Mouse (Mus musculus) liver, embryonic 15.5 days (tissue): ENCODE measurements around the gene Cartpt. TPM values are rescaled to one million over a fixed set of nuclear protein-coding genes. Genes with fewer than 3 reads are reported as not detected.
"Not testable (repeated sequence)": the region's sequence is repeated elsewhere in the genome, so short reads cannot be mapped to it uniquely, and the experiment has no call there.

Source experiments
- ATAC-seq: fragments of 200-750 bp; cut with Nextera tagmentation; 2 replicates; pipeline ENCODE4 v1.8.0; 2017; ENCODE audit warnings: moderate number of reproducible peaks, mild to moderate bottlenecking, moderate library complexity; ENCODE audit not compliant: insufficient read depth
- H3K27ac ChIP-seq: fragments of 300-500 bp; sonication (generic); replicated peaks from 2 replicates; pipeline ENCODE4 v1.5.1; 2015; ENCODE audit warnings: mild to moderate bottlenecking, inconsistent platforms
- H3K27me3 ChIP-seq: fragments of 300-500 bp; sonication (generic); 2 replicates; pipeline ENCODE4 v1.6.1; 2015; ENCODE audit warnings: mild to moderate bottlenecking, inconsistent platforms
- H3K36me3 ChIP-seq: fragments of 300-500 bp; sonication (generic); replicated peaks from 2 replicates; pipeline ENCODE4 v1.6.1; 2015; ENCODE audit warnings: moderate library complexity, mild to moderate bottlenecking, inconsistent platforms
- H3K4me1 ChIP-seq: fragments of 300-500 bp; sonication (generic); replicated peaks from 2 replicates; pipeline ENCODE4 v1.6.1; 2015; ENCODE audit warnings: inconsistent platforms
- H3K4me2 ChIP-seq: fragments of 300-500 bp; sonication (generic); 2 replicates; pipeline ENCODE4 v1.6.1; 2015; ENCODE audit warnings: moderate library complexity, mild to moderate bottlenecking, inconsistent platforms
- H3K4me3 ChIP-seq: fragments of 300-500 bp; sonication (generic); replicated peaks from 2 replicates; pipeline ENCODE4 v1.5.1; 2015; ENCODE audit warnings: mild to moderate bottlenecking, inconsistent platforms
- H3K9ac ChIP-seq: fragments of 300-500 bp; sonication (generic); 2 replicates; pipeline ENCODE4 v1.6.1; 2015; ENCODE audit warnings: moderate library complexity, mild to moderate bottlenecking, inconsistent platforms
- H3K9me3 ChIP-seq: fragments of 300-500 bp; sonication (generic); replicated peaks from 2 replicates; pipeline ENCODE4 v1.6.1; 2016; ENCODE audit warnings: inconsistent platforms
- WGBS: fragments of 180-500 bp; shearing (Covaris S2); methylation state at CpG from one replicate; pipeline ENCODE4 v1.1.7; 2015; ENCODE audit warnings: mixed read lengths; ENCODE audit not compliant: insufficient replicate concordance; 5-methylcytosine and 5-hydroxymethylcytosine counted together
- polyA plus RNA-seq: library from polyadenylated mRNA; unstranded; fragments of >200 nt; fragmentation: Nextera tagmentation; extraction: Ambion mirVana; gene quantifications from 2 replicates; pipeline ENCODE4 v1.2.1, GENCODE M21; 2015

The Cartpt gene
- polyA plus RNA-seq, 1 experiment from 2014 or later = 0.15 TPM

DNA sequence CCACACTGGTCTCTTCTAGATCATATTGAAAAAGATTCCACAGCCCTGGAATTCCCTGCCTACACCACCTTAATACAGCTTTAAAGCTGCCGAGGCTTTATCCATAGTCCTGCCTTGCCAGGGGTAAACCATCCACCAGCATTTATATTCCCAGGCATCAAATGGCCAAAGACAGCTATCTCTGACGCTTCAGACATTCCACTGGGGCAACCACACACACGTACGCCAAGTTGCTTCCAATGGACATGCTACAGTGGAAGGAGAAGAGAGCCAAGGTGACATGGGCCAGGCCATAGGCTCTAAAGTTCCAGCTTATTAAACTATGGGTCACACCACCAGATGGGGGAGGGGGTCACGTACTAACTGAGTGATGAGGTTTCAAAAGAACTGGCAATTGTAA, 45.7 kb downstream of the Cartpt start:
- ATAC-seq = no peak
- Histone ChIP-seq H3K27ac (no peak overlapping the region), H3K27me3 (0 out of 2 replicates have a peak, but pooled peaks cover 3% of the 10 kb centered on the region), H3K9me3 (no peaks in the 10 kb centered on the region), H3K4me2 (no peak overlapping the region), H3K36me3 (no peaks in the 10 kb centered on the region), H3K9ac (no peak overlapping the region), H3K4me1 (no peaks in the 10 kb centered on the region), H3K4me3 (no peak overlapping the region)
- WGBS = 62% methylated on average over 5 of the region's 5 CpGs

DNA sequence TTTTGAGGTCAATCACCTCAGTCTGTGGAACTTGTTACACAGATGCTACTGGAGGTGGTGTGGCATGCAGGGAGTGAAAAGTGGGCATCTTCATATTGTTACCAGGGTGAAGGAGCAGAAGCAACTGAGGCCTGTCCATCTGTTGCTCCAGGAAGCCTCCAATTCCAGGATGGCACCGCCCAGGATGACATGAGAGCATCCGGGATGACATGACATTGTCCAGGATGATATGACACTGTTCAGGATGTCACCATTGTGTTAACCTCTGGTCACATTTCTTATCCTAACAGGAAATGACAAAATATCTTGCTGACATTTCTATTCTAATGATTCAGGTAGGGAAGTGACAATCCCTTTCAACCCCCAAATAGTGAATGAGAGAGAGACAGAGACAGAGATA, 47.8 kb downstream of the Cartpt start:
- 57% methylated on average over 2 of the region's 2 CpGs for WGBS
- no peaks in the 10 kb centered on the region for H3K36me3 ChIP-seq

DNA sequence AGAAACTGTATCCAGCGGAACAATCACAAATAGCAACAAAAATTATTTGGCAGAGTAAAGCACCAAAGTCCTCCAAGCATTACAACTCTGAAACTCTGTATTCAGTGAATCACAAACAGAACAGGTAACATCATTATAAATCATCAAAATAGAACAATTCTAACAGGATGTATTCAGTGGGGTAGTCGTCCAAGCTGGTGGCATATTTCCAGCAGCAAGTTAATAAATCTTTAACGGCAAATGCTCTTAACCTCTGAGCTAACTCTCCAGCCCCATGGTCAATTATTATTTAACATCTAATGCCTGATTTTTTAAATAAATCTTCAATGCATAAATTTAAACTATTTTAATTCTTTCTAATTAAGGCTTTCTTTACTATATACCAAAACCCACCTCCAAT, 48.5 kb downstream of the Cartpt start:
- not testable (repeated sequence) for H3K9ac ChIP-seq, H3K4me3 ChIP-seq, H3K9me3 ChIP-seq, H3K4me1 ChIP-seq, H3K27ac ChIP-seq, H3K4me2 ChIP-seq, H3K36me3 ChIP-seq, ATAC-seq, H3K27me3 ChIP-seq
- 53% methylated on average over 3 of the region's 3 CpGs for WGBS

More for the DNA sequence above, 47.8 kb downstream of the Cartpt start:
- no peak for ATAC-seq
- no peak overlapping the region for H3K9ac ChIP-seq
- H3K27ac ChIP-seq = no peak overlapping the region
- H3K4me1 ChIP-seq = no peaks in the 10 kb centered on the region
- H3K4me3 ChIP-seq = no peak overlapping the region
- H3K27me3 ChIP-seq = peaks cover 8% of the 10 kb centered on the region
- no peak overlapping the region for H3K4me2 ChIP-seq
- no peaks in the 10 kb centered on the region for H3K9me3 ChIP-seq

DNA sequence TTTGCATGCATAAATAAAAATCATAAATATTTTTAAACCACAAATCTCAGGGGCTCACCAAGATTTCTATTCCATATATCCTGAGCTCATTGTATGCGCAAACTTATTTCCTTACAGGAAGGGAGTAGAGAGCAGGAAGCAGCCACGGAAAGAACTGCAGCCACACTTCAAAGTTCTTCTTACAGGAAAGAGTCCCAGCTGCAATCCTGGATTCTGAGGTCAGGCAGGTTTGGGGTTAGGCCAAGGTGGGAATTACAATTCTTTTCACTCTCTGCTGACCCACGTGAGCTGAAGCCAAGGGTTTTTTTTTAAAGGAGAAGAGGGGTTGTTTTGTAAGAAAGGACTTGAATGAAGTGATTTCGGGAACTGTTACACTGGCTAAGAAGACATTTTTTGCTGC, 49.9 kb downstream of the Cartpt start:
- no peak for ATAC-seq
- Histone ChIP-seq H3K4me1 (no peaks in the 10 kb centered on the region), H3K4me2 (no peak overlapping the region), H3K27me3 (peaks cover 8% of the 10 kb centered on the region), H3K36me3 (no peaks in the 10 kb centered on the region), H3K9me3 (no peaks in the 10 kb centered on the region), H3K4me3 (no peak overlapping the region), H3K27ac (no peak overlapping the region), H3K9ac (no peak overlapping the region)
- WGBS = 20% methylated on average over 4 of the region's 4 CpGs

DNA sequence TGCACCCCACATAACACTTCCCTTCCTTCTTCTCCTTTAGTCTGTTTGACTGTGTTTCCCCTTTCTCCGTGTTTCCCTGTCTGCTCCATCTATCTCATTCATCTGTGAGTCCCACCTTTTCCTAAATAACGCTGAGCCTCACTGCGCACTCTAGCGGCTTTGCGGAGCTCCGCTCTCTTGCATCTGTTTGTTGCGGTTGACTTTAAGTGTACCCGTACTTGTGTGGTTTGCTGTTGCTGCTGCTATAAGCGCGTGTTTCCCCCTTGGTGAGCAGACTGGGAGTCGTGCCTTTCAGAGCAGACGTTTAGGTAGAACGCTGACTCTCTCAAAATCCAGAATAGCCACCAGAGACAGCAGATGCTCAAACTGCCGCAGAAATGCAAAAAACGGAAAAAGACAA, 51.3 kb downstream of the Cartpt start:
- WGBS = 32% methylated on average over 15 of the region's 15 CpGs
- no peak overlapping the region for H3K4me2 ChIP-seq
- peaks cover 8% of the 10 kb centered on the region for H3K27me3 ChIP-seq
- no peak overlapping the region for H3K9ac ChIP-seq
- H3K36me3 ChIP-seq = no peaks in the 10 kb centered on the region
- no peak overlapping the region for H3K27ac ChIP-seq
- H3K4me1 ChIP-seq = no peaks in the 10 kb centered on the region
- H3K9me3 ChIP-seq = no peaks in the 10 kb centered on the region
- no peak for ATAC-seq
- no peak overlapping the region for H3K4me3 ChIP-seq

Other genes with a start within 250 kb of the Cartpt start
- 19.4 and 22.5 TPM in 2 replicates for gene Mccc2, start 114.5 kb upstream of the Cartpt start, polyA plus RNA-seq
- 12.0 and 14.2 TPM in 2 replicates for gene Bdp1, start 203.0 kb upstream of the Cartpt start, polyA plus RNA-seq
- gene Serf1, start 206.9 kb upstream of the Cartpt start, polyA plus RNA-seq = 13.8 and 15.0 TPM in 2 replicates
- gene Smn1, start 223.8 kb upstream of the Cartpt start, polyA plus RNA-seq = 17.5 and 18.0 TPM in 2 replicates